Mouse (Mus musculus) midbrain, embryonic 14.5 days (tissue): ENCODE measurements around the gene Cdkal1. TPM values are rescaled to one million over a fixed set of nuclear protein-coding genes. Genes with fewer than 3 reads are reported as not detected.

Experiments
- ATAC-seq: fragments of 200-750 bp; cut with Nextera tagmentation; 2 replicates; pipeline ENCODE4 v1.8.0; 2017; ENCODE audit warnings: moderate number of reproducible peaks, moderate library complexity; ENCODE audit not compliant: low FRiP score, low TSS enrichment
- DNase-seq: peaks from one replicate; pipeline ENCODE4 v3.0.0-alpha.2; 2015
- H3K27ac ChIP-seq: fragments of 300-500 bp; sonication (generic); replicated peaks from 2 replicates; pipeline ENCODE4 v1.5.1; 2014; ENCODE audit warnings: mild to moderate bottlenecking, low read depth, low read length, moderate library complexity
- H3K27me3 ChIP-seq: fragments of 300-500 bp; sonication (generic); 2 replicates; pipeline ENCODE4 v1.6.1; 2014; ENCODE audit warnings: low read length, control low read depth, mixed read lengths; ENCODE audit not compliant: control insufficient read depth, insufficient read depth
- H3K36me3 ChIP-seq: fragments of 300-500 bp; sonication (generic); 2 replicates; pipeline ENCODE4 v1.6.1; 2014; ENCODE audit warnings: low read length, control low read depth; ENCODE audit not compliant: control insufficient read depth, insufficient read depth
- H3K4me1 ChIP-seq: fragments of 300-500 bp; sonication (generic); 2 replicates; pipeline ENCODE4 v1.6.1; 2014; ENCODE audit warnings: mild to moderate bottlenecking, antibody characterized with exemption, low read length, control low read depth; ENCODE audit not compliant: control insufficient read depth, insufficient read depth
- H3K4me2 ChIP-seq: fragments of 300-500 bp; sonication (generic); 2 replicates; pipeline ENCODE4 v1.6.1; 2014; ENCODE audit warnings: mild to moderate bottlenecking, low read length, moderate library complexity
- H3K4me3 ChIP-seq: fragments of 300-500 bp; sonication (generic); replicated peaks from 2 replicates; pipeline ENCODE4 v1.5.1; 2014; ENCODE audit warnings: low read depth, low read length
- H3K9ac ChIP-seq: fragments of 300-500 bp; sonication (generic); replicated peaks from 2 replicates; pipeline ENCODE4 v1.6.1; 2014; ENCODE audit warnings: mild to moderate bottlenecking, low read length, moderate library complexity
- H3K9me3 ChIP-seq: fragments of 300-500 bp; sonication (generic); 2 replicates; pipeline ENCODE4 v1.6.1; 2016; ENCODE audit warnings: low read length, control low read depth, mixed read lengths; ENCODE audit not compliant: control insufficient read depth
- WGBS: fragments of 180-500 bp; shearing (Covaris S2); extraction: QIAGEN DNeasy Blood & Tissue Kit; methylation state at CpG from one replicate; pipeline ENCODE4 v1.1.7; 2014; 5-methylcytosine and 5-hydroxymethylcytosine counted together
- polyA plus RNA-seq: library from polyadenylated mRNA; unstranded; fragments of >200 nt; fragmentation: Nextera tagmentation; extraction: Ambion mirVana; gene quantifications from 2 replicates; pipeline ENCODE4 v1.2.1, GENCODE M21; 2014

The Cdkal1 gene
- polyA plus RNA-seq, 1 experiment from 2014 or later = 23.5 TPM

GRCm38 (mm10) chr13:29578621-29579020 lies 276.9 kb downstream of the Cdkal1 start:
- H3K4me2 ChIP-seq = no peak overlapping the region
- H3K36me3 ChIP-seq = no peaks in the 10 kb centered on the region
- H3K4me3 ChIP-seq = no peak overlapping the region
- no peak overlapping the region for H3K9ac ChIP-seq
- no peak for DNase-seq
- no peaks in the 10 kb centered on the region for H3K4me1 ChIP-seq
- H3K27ac ChIP-seq = no peak overlapping the region
- H3K9me3 ChIP-seq = no peaks in the 10 kb centered on the region
- 59% methylated on average over 3 of the region's 3 CpGs for WGBS
- ATAC-seq = no peak
- H3K27me3 ChIP-seq = no peaks in the 10 kb centered on the region

- no peak overlapping the region for H3K27ac ChIP-seq
- DNase-seq (no peak), ATAC-seq (no peak)
- H3K27me3 ChIP-seq = no peaks in the 10 kb centered on the region
- no peak overlapping the region for H3K4me3 ChIP-seq
- no peaks in the 10 kb centered on the region for H3K4me1 ChIP-seq
- H3K4me2 ChIP-seq = no peak overlapping the region
- H3K9me3 ChIP-seq = no peaks in the 10 kb centered on the region
- WGBS = 66% methylated on average over 1 of the region's 1 CpGs
- no peak overlapping the region for H3K9ac ChIP-seq
- no peaks in the 10 kb centered on the region for H3K36me3 ChIP-seq
Observed at GRCm38 (mm10) chr13:29574784-29575183, 280.7 kb downstream of the Cdkal1 start.

GRCm38 (mm10) chr13:29572477-29572876 lies 283.0 kb downstream of the Cdkal1 start:
- 93% methylated on average over 2 of the region's 2 CpGs for WGBS
- Histone ChIP-seq H3K4me3 (no peak overlapping the region), H3K9me3 (no peaks in the 10 kb centered on the region), H3K4me2 (no peak overlapping the region), H3K36me3 (no peaks in the 10 kb centered on the region), H3K27me3 (no peaks in the 10 kb centered on the region), H3K4me1 (no peaks in the 10 kb centered on the region), H3K9ac (no peak overlapping the region), H3K27ac (no peak overlapping the region)
- DNase-seq = no peak
- ATAC-seq = no peak

- Histone ChIP-seq H3K9ac (no peak overlapping the region), H3K27me3 (no peaks in the 10 kb centered on the region), H3K27ac (0 out of 2 replicates have a peak overlapping the region, but pooled peaks have one; percentile 20), H3K4me3 (no peak overlapping the region), H3K36me3 (no peaks in the 10 kb centered on the region), H3K9me3 (no peaks in the 10 kb centered on the region), H3K4me1 (0 out of 2 replicates have a peak, but pooled peaks cover 6% of the 10 kb centered on the region), H3K4me2 (no peak overlapping the region)
- 44% methylated on average over 5 of the region's 5 CpGs for WGBS
- peak; percentile 73 for DNase-seq
- no peak for ATAC-seq
Observed at GRCm38 (mm10) chr13:29565710-29566109, 289.8 kb downstream of the Cdkal1 start.

GRCm38 (mm10) chr13:29559188-29559587 lies 296.3 kb downstream of the Cdkal1 start:
- ATAC-seq (no peak), DNase-seq (peak; percentile 31)
- Histone ChIP-seq H3K4me2 (no peak overlapping the region), H3K36me3 (no peaks in the 10 kb centered on the region), H3K9me3 (no peaks in the 10 kb centered on the region), H3K4me1 (no peaks in the 10 kb centered on the region), H3K9ac (no peak overlapping the region), H3K27me3 (no peaks in the 10 kb centered on the region), H3K4me3 (no peak overlapping the region), H3K27ac (no peak overlapping the region)
- 68% methylated on average over 3 of the region's 3 CpGs for WGBS

- whole genome bisulfite sequencing = 72% methylated on average over 9 of the region's 9 CpGs
- no peak overlapping the region for H3K9ac ChIP-seq
- no peaks in the 10 kb centered on the region for H3K36me3 ChIP-seq
- H3K27me3 ChIP-seq = no peaks in the 10 kb centered on the region
- no peak overlapping the region for H3K4me2 ChIP-seq
- no peak for DNase-seq
- H3K27ac ChIP-seq = no peak overlapping the region
- no peak for ATAC-seq
- no peaks in the 10 kb centered on the region for H3K4me1 ChIP-seq
- H3K9me3 ChIP-seq = no peaks in the 10 kb centered on the region
- no peak overlapping the region for H3K4me3 ChIP-seq
Observed at GRCm38 (mm10) chr13:29555160-29555785, 300.2 kb downstream of the Cdkal1 start.

- no peak overlapping the region for H3K27ac ChIP-seq
- H3K4me1 ChIP-seq = no peaks in the 10 kb centered on the region
- H3K36me3 ChIP-seq = no peaks in the 10 kb centered on the region
- ATAC-seq (no peak), DNase-seq (no peak)
- no peaks in the 10 kb centered on the region for H3K27me3 ChIP-seq
- H3K9ac ChIP-seq = no peak overlapping the region
- H3K4me2 ChIP-seq = no peak overlapping the region
- no peak overlapping the region for H3K4me3 ChIP-seq
- no peaks in the 10 kb centered on the region for H3K9me3 ChIP-seq
Observed at GRCm38 (mm10) chr13:29553792-29554191, 301.7 kb downstream of the Cdkal1 start.

- no peak; the same call in 1 of the 2 replicates for ATAC-seq
Observed at GRCm38 (mm10) chr13:29552322-29552870, 303.1 kb downstream of the Cdkal1 start.

GRCm38 (mm10) chr13:29550886-29551285 lies 304.6 kb downstream of the Cdkal1 start:
- Histone ChIP-seq H3K4me1 (no peaks in the 10 kb centered on the region), H3K4me3 (no peak overlapping the region), H3K9me3 (no peaks in the 10 kb centered on the region), H3K4me2 (no peak overlapping the region), H3K27me3 (no peaks in the 10 kb centered on the region), H3K9ac (no peak overlapping the region), H3K27ac (no peak overlapping the region), H3K36me3 (no peaks in the 10 kb centered on the region)
- ATAC-seq (no peak), DNase-seq (no peak)
- WGBS = 92% methylated on average over 1 of the region's 1 CpGs

More at GRCm38 (mm10) chr13:29552322-29552870, 303.1 kb downstream of the Cdkal1 start:
- H3K4me3 ChIP-seq = no peak overlapping the region
- no peaks in the 10 kb centered on the region for H3K36me3 ChIP-seq
- 59% methylated on average over 5 of the region's 5 CpGs for WGBS
- no peaks in the 10 kb centered on the region for H3K9me3 ChIP-seq
- no peak overlapping the region for H3K27ac ChIP-seq
- peak; percentile 40 for DNase-seq
- no peaks in the 10 kb centered on the region for H3K27me3 ChIP-seq
- H3K9ac ChIP-seq = no peak overlapping the region
- no peak overlapping the region for H3K4me2 ChIP-seq
- H3K4me1 ChIP-seq = no peaks in the 10 kb centered on the region
